Mouse (Mus musculus) megakaryocyte, embryonic 14.5 days (primary cell): ENCODE data around the gene Adgrg3. TPM values are rescaled to one million over a fixed set of nuclear protein-coding genes. Genes with fewer than 3 reads are reported as not detected.

Experiments used
- H3K27me3 ChIP-seq: replicated peaks from 2 replicates; pipeline ENCODE3; 2012; ENCODE audit warnings: inconsistent platforms
- H3K36me3 ChIP-seq: replicated peaks from 2 replicates; pipeline ENCODE3; 2012; ENCODE audit warnings: low read length, inconsistent platforms, mixed read lengths
- H3K4me1 ChIP-seq: 2 replicates; pipeline ENCODE4 v1.6.1; 2012; ENCODE audit warnings: inconsistent platforms
- H3K4me3 ChIP-seq: replicated peaks from 2 replicates; pipeline ENCODE3; 2012; ENCODE audit warnings: moderate library complexity, mild to moderate bottlenecking, inconsistent platforms
- H3K9me3 ChIP-seq: 2 replicates; pipeline ENCODE4 v1.6.1; 2012; ENCODE audit warnings: inconsistent platforms
- FLI1 ChIP-seq: IDR thresholded peaks from 2 replicates; pipeline ENCODE4 v1.6.1; 2012; ENCODE audit warnings: low read length, inconsistent platforms, mixed read lengths
- GATA1 ChIP-seq: IDR thresholded peaks from 3 replicates; pipeline ENCODE4 v1.6.1; 2012; ENCODE audit warnings: mixed read lengths, low read length, inconsistent platforms, borderline replicate concordance
- polyA plus RNA-seq: library from polyadenylated mRNA; stranded (reverse); fragments of >175 nt; gene quantifications from 2 replicates; pipeline ENCODE4 v1.2.3, GENCODE M21; 2012; ENCODE audit warnings: low replicate concordance; ENCODE audit not compliant: insufficient read depth

The Adgrg3 gene
- polyA plus RNA-seq, 1 experiment, result 111 TPM

- Histone ChIP-seq H3K27me3 (no peaks in the 10 kb centered on the region), H3K4me3 (peak overlapping the region; percentile 85), H3K36me3 (peaks cover 32% of the 10 kb centered on the region), H3K9me3 (no peaks in the 10 kb centered on the region), H3K4me1 (peaks cover 85% of the 10 kb centered on the region)
- TF ChIP-seq FLI1, result no peak
- TF ChIP-seq GATA1, result no peak
These were observed 34.3 kb upstream of the Adgrg3 start for GRCm38 (mm10) chr8:94983146-94983545.

GRCm38 (mm10) chr8:94983881-94984516 is 33.5 kb upstream of the Adgrg3 start:
- H3K4me3 ChIP-seq, result peak overlapping the region; percentile 93
- no peaks in the 10 kb centered on the region for H3K27me3 ChIP-seq
- H3K4me1 ChIP-seq, result peaks cover 85% of the 10 kb centered on the region
- TF ChIP-seq GATA1 (no peak), FLI1 (no peak)
- H3K36me3 ChIP-seq, result peaks cover 41% of the 10 kb centered on the region
- H3K9me3 ChIP-seq, result no peaks in the 10 kb centered on the region

GRCm38 (mm10) chr8:94985023-94985422 is 32.5 kb upstream of the Adgrg3 start:
- H3K36me3 ChIP-seq, result peaks cover 51% of the 10 kb centered on the region
- H3K4me1 ChIP-seq, result peaks cover 85% of the 10 kb centered on the region
- no peaks in the 10 kb centered on the region for H3K27me3 ChIP-seq

GRCm38 (mm10) chr8:94986676-94987075 is 30.8 kb upstream of the Adgrg3 start:
- Histone ChIP-seq H3K4me3 (peak overlapping the region; percentile 93), H3K9me3 (no peaks in the 10 kb centered on the region), H3K4me1 (peaks cover 85% of the 10 kb centered on the region), H3K36me3 (peaks cover 68% of the 10 kb centered on the region), H3K27me3 (no peaks in the 10 kb centered on the region)
- no peak for TF ChIP-seq GATA1
- no peak for TF ChIP-seq FLI1

More at GRCm38 (mm10) chr8:94985023-94985422, 32.5 kb upstream of the Adgrg3 start:
- TF ChIP-seq GATA1 (peak; percentile 41; the same call in 1 of the 3 replicates), FLI1 (no peak)
- Histone ChIP-seq H3K9me3 (no peaks in the 10 kb centered on the region), H3K4me3 (peak overlapping the region; percentile 93)

GRCm38 (mm10) chr8:94987553-94987952 is 29.9 kb upstream of the Adgrg3 start:
- Histone ChIP-seq H3K9me3 (no peaks in the 10 kb centered on the region), H3K4me3 (peak overlapping the region; percentile 93), H3K36me3 (peaks cover 76% of the 10 kb centered on the region), H3K27me3 (no peaks in the 10 kb centered on the region), H3K4me1 (peaks cover 85% of the 10 kb centered on the region)
- no peak; the same call in 2 of the 3 replicates for TF ChIP-seq GATA1
- TF ChIP-seq FLI1, result no peak

- Histone ChIP-seq H3K9me3 (no peaks in the 10 kb centered on the region), H3K4me1 (peaks cover 85% of the 10 kb centered on the region), H3K36me3 (peaks cover 87% of the 10 kb centered on the region), H3K4me3 (peak overlapping the region; percentile 93), H3K27me3 (no peaks in the 10 kb centered on the region)
- TF ChIP-seq GATA1 (no peak), FLI1 (no peak)
These were observed 28.9 kb upstream of the Adgrg3 start for GRCm38 (mm10) chr8:94988619-94989018.

GRCm38 (mm10) chr8:94989711-94990110 is 27.8 kb upstream of the Adgrg3 start:
- Histone ChIP-seq H3K27me3 (no peaks in the 10 kb centered on the region), H3K9me3 (no peaks in the 10 kb centered on the region), H3K4me1 (peaks cover 90% of the 10 kb centered on the region), H3K36me3 (peaks cover 98% of the 10 kb centered on the region), H3K4me3 (peak overlapping the region; percentile 93)
- TF ChIP-seq GATA1, result no peak
- no peak for TF ChIP-seq FLI1

- H3K36me3 ChIP-seq, result peaks cover 100% of the 10 kb centered on the region
- TF ChIP-seq FLI1, result no peak
- TF ChIP-seq GATA1, result no peak
- H3K27me3 ChIP-seq, result no peaks in the 10 kb centered on the region
These were observed 26.7 kb upstream of the Adgrg3 start for GRCm38 (mm10) chr8:94990598-94991453.

GRCm38 (mm10) chr8:94991454-94991994 is 26.0 kb upstream of the Adgrg3 start:
- H3K4me1 ChIP-seq, result peaks cover 100% of the 10 kb centered on the region
- H3K36me3 ChIP-seq, result peaks cover 100% of the 10 kb centered on the region
- peak overlapping the region; percentile 93 for H3K4me3 ChIP-seq
- H3K27me3 ChIP-seq, result no peaks in the 10 kb centered on the region
- TF ChIP-seq FLI1 (no peak), GATA1 (no peak)
- no peaks in the 10 kb centered on the region for H3K9me3 ChIP-seq

More at GRCm38 (mm10) chr8:94990598-94991453, 26.7 kb upstream of the Adgrg3 start:
- peak overlapping the region; percentile 93 for H3K4me3 ChIP-seq
- H3K9me3 ChIP-seq, result no peaks in the 10 kb centered on the region
- H3K4me1 ChIP-seq, result peaks cover 97% of the 10 kb centered on the region

- peaks cover 100% of the 10 kb centered on the region for H3K36me3 ChIP-seq
- no peaks in the 10 kb centered on the region for H3K9me3 ChIP-seq
- peak overlapping the region; percentile 93 for H3K4me3 ChIP-seq
- peaks cover 100% of the 10 kb centered on the region for H3K4me1 ChIP-seq
- H3K27me3 ChIP-seq, result no peaks in the 10 kb centered on the region
- no peak for TF ChIP-seq FLI1
These were observed 25.5 kb upstream of the Adgrg3 start for GRCm38 (mm10) chr8:94992010-94992409.
